Mouse (Mus musculus): ENCODE data around the gene Anxa1. TPM values are rescaled to one million over a fixed set of nuclear protein-coding genes. Genes with fewer than 3 reads are reported as not detected.

Anxa1 gene
- total and polyA plus RNA-seq, 2 experiments: 1.0 to 3.6 TPM

DNA sequence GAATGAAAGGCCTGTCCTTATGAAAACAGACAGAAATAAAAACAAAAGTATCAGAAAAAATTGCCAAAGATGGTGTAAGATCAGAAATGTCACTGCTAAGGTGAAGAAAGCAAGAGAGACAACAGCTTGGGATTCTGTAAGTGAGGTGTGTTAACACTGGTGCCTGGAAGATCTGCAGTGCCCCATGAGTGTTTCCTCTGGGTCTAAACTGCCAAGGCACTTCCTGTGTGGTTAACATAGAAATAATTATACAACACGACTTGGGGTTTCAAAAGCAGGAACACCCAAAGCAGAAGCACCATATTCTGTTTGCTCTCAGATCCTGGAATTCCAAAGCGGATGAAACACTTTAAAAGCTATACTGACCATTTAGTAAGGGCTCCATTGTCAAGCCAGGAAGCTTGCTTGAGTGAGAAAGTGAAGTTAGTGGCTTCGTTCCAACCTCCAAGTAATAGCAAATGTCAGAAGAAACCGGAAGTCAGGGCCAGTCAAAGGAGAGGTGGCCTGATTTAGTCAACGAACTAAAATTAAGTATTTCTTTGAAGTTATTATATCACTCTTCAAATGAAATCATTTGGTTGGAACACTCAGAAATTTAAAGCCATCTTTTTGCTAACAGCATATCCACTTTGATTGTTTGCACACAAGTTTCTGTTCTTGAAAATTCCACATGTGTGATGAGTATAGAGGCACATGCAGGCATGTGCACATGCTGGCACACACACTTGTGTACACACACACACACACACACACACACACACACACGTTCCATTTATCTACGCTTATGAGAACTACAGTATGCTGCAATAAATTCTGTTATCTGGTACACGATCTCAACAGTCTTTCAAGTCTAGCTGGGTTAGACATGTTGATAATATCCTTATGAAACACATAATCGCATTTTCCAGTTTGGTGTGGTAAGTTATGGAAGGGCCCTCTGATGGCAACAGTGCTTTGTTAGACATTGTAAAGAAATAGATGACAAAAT is 19.1 kb upstream of the Anxa1 start:
- Histone ChIP-seq H3K27me3 (ENCODE audit: control insufficient read depth, insufficient read depth, low read length) (no peaks in the 10 kb centered on the region), H3K4me1 (ENCODE audit: control insufficient read depth, insufficient read depth, low read length) (no peaks in the 10 kb centered on the region), H3K79me2 (ENCODE audit: control insufficient read depth, insufficient read depth, low read length) (no peaks in the 10 kb centered on the region), H3K9ac (ENCODE audit: low read depth, low read length) (no peak overlapping the region), H3K27ac (replicated peaks; ENCODE audit: insufficient read depth, low read depth, low read length) (no peak overlapping the region), H3K36me3 (ENCODE audit: control insufficient read depth, insufficient read depth, low read length) (no peaks in the 10 kb centered on the region), H3K4me3 (ENCODE audit: insufficient read depth, low read depth, low read length) (no peak overlapping the region)
- DNase-seq (ENCODE audit: extremely low read depth, low read depth, low spot score): no peak
- 74% methylated on average over 9 of the region's 9 CpGs for WGBS
- TF ChIP-seq POLR2A (IDR thresholded peaks at IDR 0.05; ENCODE audit: extremely low read depth, insufficient read depth, low read length) (no peak), CTCF (IDR thresholded peaks at IDR 0.05; ENCODE audit: low read depth, low read length) (no peak)

DNA sequence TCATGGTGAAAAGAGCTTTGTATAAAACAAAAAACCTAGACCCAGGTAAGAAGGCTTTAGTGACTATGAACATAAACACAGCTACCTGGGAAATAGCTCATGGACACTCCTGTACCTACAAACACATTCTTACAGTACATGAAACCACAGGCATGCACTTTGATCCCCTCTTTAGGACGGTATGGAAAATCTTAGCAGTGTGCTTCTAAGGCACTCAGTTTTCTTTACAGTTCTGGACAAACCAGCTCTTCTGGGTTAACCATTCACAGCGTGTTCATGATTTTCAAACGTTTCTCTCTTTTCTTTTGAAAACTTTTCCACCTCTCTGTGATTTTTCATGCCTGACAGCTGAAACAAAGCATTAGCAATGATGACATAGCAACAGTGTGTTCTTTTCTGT is 15.7 kb upstream of the Anxa1 start:
- H3K4me1 ChIP-seq (ENCODE audit: control insufficient read depth, insufficient read depth, low read length): no peaks in the 10 kb centered on the region
- no peaks in the 10 kb centered on the region for H3K79me2 ChIP-seq (ENCODE audit: control insufficient read depth, insufficient read depth, low read length)
- no peak overlapping the region for H3K9ac ChIP-seq (ENCODE audit: low read depth, low read length)
- no peak overlapping the region for H3K4me3 ChIP-seq (ENCODE audit: insufficient read depth, low read depth, low read length)
- 63% methylated on average over 3 of the region's 3 CpGs for WGBS
- H3K27ac ChIP-seq (replicated peaks; ENCODE audit: insufficient read depth, low read depth, low read length): no peak overlapping the region
- DNase-seq (ENCODE audit: extremely low read depth, low read depth, low spot score): no peak
- no peaks in the 10 kb centered on the region for H3K27me3 ChIP-seq (ENCODE audit: control insufficient read depth, insufficient read depth, low read length)
- TF ChIP-seq POLR2A (IDR thresholded peaks at IDR 0.05; ENCODE audit: extremely low read depth, insufficient read depth, low read length) (no peak), CTCF (IDR thresholded peaks at IDR 0.05; ENCODE audit: low read depth, low read length) (no peak)
- H3K36me3 ChIP-seq (ENCODE audit: control insufficient read depth, insufficient read depth, low read length): no peaks in the 10 kb centered on the region

DNA sequence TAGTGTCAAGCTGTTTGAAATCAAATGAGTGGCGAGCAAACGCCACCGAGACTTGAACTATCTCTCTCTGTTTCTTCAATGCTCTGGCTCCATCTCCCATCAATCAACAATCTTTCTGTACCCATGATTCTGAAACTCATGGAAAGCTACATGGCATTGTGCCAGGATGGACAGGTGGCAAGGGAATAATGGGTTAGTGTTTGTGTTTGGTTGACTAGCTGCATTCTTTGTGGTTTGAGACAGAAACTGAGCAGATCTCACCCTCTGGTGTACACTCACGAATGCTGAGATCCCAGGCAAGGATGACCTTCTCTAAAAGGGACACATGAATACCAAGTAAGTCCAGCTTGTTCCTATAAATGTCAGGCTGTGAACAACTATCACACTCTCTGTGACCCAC is 14.3 kb upstream of the Anxa1 start:
- H3K9ac ChIP-seq (ENCODE audit: low read depth, low read length): no peak overlapping the region
- no peaks in the 10 kb centered on the region for H3K27me3 ChIP-seq (ENCODE audit: control insufficient read depth, insufficient read depth, low read length)
- no peaks in the 10 kb centered on the region for H3K36me3 ChIP-seq (ENCODE audit: control insufficient read depth, insufficient read depth, low read length)
- H3K4me1 ChIP-seq (ENCODE audit: control insufficient read depth, insufficient read depth, low read length): no peaks in the 10 kb centered on the region
- no peak overlapping the region for H3K27ac ChIP-seq (replicated peaks; ENCODE audit: insufficient read depth, low read depth, low read length)
- H3K79me2 ChIP-seq (ENCODE audit: control insufficient read depth, insufficient read depth, low read length): no peaks in the 10 kb centered on the region
- H3K4me3 ChIP-seq (ENCODE audit: insufficient read depth, low read depth, low read length): no peak overlapping the region
- TF ChIP-seq POLR2A (IDR thresholded peaks at IDR 0.05; ENCODE audit: extremely low read depth, insufficient read depth, low read length): no peak
- no peak for TF ChIP-seq CTCF (IDR thresholded peaks at IDR 0.05; ENCODE audit: low read depth, low read length)
- no peak for DNase-seq (ENCODE audit: extremely low read depth, low read depth, low spot score)
- WGBS: 82% methylated on average over 4 of the region's 4 CpGs

DNA sequence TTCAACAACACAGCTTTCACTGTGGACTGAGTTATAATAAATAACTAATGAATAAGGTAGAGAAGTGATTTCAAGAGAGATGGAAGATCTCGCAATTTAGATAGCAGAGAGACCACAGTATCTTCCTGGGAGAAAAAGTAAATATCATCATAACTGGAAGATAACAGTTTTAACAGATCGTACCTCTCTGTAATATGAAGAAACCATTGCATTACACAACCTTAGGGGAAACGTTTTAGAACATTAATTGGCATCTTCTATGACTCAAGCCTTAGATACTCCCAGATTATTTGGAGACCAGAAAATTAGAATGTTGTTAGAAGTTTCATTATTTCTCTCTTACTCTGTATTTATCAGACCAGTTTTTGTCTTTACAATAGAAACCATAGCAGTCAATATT is 13.0 kb upstream of the Anxa1 start:
- Histone ChIP-seq H3K4me3 (ENCODE audit: insufficient read depth, low read depth, low read length) (no peak overlapping the region), H3K79me2 (ENCODE audit: control insufficient read depth, insufficient read depth, low read length) (no peaks in the 10 kb centered on the region), H3K36me3 (ENCODE audit: control insufficient read depth, insufficient read depth, low read length) (no peaks in the 10 kb centered on the region), H3K4me1 (ENCODE audit: control insufficient read depth, insufficient read depth, low read length) (no peaks in the 10 kb centered on the region), H3K27me3 (ENCODE audit: control insufficient read depth, insufficient read depth, low read length) (no peaks in the 10 kb centered on the region), H3K27ac (replicated peaks; ENCODE audit: insufficient read depth, low read depth, low read length) (no peak overlapping the region), H3K9ac (ENCODE audit: low read depth, low read length) (no peak overlapping the region)
- WGBS: 66% methylated on average over 3 of the region's 3 CpGs
- DNase-seq (ENCODE audit: extremely low read depth, low read depth, low spot score): no peak
- TF ChIP-seq CTCF (IDR thresholded peaks at IDR 0.05; ENCODE audit: low read depth, low read length) (no peak), POLR2A (IDR thresholded peaks at IDR 0.05; ENCODE audit: extremely low read depth, insufficient read depth, low read length) (no peak)

DNA sequence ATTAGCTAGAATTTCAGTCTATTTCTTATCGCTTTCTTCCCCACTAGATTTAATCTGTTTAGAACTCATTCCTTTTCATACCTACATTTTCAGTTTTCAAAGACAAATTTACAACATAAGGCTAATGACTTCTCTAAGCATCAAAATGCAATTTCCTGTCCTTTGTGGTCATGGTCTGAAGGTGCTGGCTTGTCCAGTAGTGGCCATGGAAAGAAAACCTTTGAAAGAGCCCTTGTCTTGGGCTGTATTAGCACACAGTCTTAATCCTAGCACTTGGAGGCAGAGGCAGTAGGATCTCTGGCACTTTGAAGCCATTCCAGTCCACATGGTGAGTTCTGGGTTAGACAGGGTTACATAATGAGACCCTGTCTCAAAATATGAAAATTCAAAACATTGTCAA is 12.5 kb upstream of the Anxa1 start:
- WGBS: 98% methylated on average over 1 of the region's 1 CpGs
- no peak for DNase-seq (ENCODE audit: extremely low read depth, low read depth, low spot score)
- no peaks in the 10 kb centered on the region for H3K27me3 ChIP-seq (ENCODE audit: control insufficient read depth, insufficient read depth, low read length)

More for the DNA sequence above, 12.5 kb upstream of the Anxa1 start:
- Histone ChIP-seq H3K79me2 (ENCODE audit: control insufficient read depth, insufficient read depth, low read length) (no peaks in the 10 kb centered on the region), H3K4me3 (ENCODE audit: insufficient read depth, low read depth, low read length) (no peak overlapping the region), H3K27ac (replicated peaks; ENCODE audit: insufficient read depth, low read depth, low read length) (no peak overlapping the region), H3K36me3 (ENCODE audit: control insufficient read depth, insufficient read depth, low read length) (no peaks in the 10 kb centered on the region), H3K9ac (ENCODE audit: low read depth, low read length) (no peak overlapping the region), H3K4me1 (ENCODE audit: control insufficient read depth, insufficient read depth, low read length) (no peaks in the 10 kb centered on the region)
- no peak for TF ChIP-seq POLR2A (IDR thresholded peaks at IDR 0.05; ENCODE audit: extremely low read depth, insufficient read depth, low read length)
- TF ChIP-seq CTCF (IDR thresholded peaks at IDR 0.05; ENCODE audit: low read depth, low read length): no peak

All from liver, adult 2 months (tissue).